Mouse (Mus musculus) embryo, embryonic 11.5 days (tissue): Measurements from ENCODE around the gene Ssr2.

ENCODE experiments used
- DNase-seq: peaks from one replicate; pipeline ENCODE4 v3.0.0-alpha.2; 2012; ENCODE audit warnings: low read depth, low spot score

Ssr2 gene

DNA sequence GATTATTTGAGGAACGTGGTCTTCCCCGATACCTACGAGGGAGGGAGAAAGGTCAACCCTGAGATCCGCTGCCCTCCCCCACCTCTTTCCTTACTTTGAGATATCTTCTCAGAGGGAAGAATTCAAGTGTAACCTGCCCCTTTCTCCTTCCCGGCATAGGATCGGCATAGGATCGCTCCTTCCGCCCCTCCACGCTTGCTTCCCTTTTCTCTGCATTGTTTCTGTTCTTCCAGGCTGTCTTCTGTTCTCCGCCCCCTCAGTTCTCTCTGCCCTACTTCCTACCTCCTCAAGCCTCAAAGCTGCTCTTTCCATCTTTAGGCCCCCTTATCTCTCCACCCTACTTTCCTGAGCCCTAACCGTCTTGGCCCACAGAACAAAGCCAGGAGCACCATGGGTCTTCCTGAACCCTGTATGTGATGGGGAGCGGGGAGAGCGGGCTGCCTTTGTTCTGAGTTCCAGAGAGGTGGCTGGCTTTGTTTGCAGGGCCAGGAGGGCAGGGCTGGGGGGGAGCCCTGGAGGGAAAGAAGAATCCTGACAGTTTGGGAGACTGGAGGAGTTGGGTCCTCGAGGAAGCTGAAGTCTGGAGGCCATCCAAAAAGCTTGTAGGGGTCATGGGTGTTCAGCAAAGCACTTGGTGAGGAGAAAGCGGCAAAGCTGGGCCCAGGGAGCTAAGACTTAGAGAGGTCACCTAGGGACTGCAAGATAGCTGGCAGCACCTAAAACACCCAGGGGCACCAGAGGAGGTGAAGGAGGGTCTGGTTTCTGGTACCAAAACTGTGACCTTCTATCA is 47.9 kb downstream of the Ssr2 start:
- no peak for DNase-seq

DNA sequence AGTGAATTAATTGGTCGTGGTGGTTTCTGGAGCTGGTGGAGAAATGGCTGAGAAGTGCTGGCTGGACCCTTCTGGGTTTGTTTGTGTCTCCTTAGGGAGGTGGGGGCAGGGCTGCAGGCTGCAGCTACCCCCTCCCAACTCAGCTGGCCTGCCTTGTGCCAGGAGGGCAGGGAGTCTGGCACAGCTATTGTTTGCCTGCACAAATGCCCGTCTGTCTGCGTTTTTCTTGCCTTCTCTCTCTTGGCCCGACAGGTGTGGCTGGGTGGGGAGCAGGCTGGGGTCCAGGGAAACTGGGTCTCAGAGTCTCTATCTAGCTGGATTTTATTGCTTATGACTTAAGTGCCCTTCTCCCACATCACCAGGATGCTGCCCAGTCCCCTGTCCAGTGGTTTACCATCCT is 48.6 kb downstream of the Ssr2 start:
- DNase-seq: no peak

DNA sequence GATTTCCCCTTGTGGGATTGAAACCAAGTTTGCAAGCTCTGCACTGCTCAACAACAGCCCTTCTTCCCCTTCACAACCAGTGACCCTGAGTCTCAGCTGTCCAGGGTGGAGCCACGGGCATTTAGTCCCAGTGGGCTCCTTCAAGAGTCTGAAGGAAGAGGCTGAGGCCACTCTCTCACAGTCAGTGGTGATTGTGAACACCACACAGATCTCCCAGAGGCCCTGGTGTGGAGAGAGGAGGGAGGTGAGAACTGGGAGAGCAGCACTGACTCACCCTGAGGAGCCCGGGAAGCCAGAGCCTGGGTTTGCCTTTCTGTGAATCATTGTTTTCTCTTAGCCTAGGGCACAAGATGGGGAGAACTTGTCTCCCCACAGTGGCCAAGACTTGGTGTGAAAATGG is 49.3 kb downstream of the Ssr2 start:
- DNase-seq: no peak

DNA sequence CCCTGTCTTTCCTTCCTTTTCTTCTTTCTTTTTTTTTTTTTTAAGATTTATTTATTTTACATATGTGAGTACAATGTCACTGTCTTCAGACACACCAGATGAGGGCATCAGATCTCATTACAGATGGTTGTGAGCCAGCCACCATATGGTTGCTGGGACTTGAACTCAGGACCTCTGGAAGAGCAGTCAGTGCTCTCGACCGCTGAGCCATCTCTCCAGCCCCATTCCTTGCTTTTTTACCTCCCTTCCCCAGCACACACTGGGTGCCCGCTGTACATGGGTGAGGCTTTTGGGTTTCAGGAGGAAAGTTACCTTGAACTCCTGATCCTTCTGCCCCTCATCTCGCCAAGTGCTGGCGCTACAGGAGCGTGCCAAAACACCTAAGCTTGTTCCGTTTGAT is 49.9 kb downstream of the Ssr2 start:
- no peak for DNase-seq

DNA sequence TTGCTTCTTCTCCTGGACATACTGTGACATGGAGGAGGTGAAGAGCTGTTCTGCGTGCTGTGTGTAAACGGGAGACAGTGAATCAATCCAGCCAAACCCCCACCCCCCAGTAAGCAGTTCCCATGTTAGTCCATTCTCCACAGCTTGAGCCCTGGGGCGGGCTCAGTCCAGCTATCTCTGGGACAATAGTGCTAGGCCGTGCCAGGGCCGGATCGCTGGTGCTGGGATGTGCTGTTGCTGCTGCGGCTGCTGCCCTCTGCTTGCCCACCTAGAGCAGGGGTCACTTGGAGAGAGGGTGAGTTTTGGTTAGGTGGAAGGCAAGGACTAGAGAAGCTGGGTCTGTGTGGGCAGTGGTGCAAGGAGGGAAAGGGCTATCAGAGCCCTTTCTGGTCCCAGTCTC is 50.6 kb downstream of the Ssr2 start:
- DNase-seq: no peak

DNA sequence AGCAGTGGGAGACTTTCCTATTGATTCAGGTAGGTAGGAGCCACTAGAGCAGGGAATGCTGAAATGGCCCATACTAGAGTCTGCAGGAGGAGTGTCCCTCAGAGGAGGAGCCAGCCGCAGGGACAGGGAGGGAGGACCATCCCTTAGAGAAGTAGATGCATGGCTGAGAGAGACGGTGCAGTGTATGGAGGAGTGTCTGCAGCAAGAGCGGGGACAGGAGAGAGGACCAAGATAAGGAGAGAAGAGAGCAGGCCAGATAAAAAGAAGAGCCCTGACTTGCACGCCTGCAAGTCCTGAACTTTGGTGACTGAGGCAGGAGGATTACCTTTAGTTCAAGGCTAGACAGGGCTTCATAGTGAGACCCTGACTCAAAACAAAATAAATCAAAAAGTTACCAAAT is 51.4 kb downstream of the Ssr2 start:
- DNase-seq: no peak

DNA sequence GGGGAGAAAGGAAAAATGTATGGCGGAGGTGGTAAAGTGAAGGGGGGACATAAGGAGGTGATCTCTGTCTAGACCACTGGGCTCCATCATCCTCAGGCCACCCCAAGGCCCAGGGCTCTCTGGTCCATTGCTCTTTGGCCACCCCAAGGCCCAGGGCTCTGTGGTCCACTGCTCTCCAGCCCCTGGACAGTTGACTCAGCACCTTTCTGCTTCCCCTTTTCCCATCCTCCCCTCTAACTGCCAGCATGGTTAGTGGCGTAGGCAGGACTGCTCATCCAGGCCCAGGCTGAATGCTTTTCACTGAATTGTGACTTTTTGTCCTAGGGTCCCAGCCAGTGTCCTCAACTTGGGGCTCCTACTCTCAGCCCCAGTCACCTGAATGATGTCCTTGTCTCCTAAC is 51.9 kb downstream of the Ssr2 start:
- no peak for DNase-seq

DNA sequence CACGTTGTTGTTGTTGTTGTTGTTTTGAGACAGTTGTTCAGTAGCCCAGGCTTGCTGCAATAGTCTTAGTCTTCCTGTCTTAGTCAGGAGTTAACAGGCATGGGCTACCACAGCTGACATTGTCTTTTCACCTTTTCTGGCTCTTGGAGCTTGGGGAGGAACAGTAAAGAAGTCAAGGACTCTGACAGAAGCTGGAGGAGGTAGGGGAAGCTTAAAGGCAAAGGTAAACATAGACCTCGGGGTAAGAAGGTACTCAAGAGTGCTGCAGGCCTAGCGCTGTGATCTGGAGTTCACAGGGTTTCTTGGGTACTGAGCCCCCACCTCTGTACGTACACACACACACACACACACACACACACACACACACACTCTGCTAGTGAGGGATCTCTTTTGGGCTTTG is 53.1 kb downstream of the Ssr2 start:
- no peak for DNase-seq

DNA sequence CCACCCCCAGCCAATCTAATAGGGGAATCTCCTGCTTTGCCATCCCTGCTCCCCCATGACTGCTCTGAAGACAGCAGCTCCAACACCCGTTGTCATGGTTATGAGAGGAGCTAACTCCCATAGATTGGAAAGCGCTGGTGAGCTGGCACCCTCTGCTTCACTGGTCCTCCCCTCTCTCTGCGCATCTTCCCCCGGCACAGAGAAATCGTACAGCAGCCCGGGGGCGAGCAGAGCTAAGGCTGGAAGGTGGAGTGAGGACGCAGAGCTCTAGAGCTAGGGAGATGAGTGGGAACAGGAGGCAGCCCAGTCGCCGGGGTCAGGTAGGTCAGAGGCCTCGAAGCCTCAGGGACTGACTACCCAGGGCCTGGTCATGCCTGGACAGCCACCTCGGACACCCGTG is 53.6 kb downstream of the Ssr2 start:
- no peak for DNase-seq

DNA sequence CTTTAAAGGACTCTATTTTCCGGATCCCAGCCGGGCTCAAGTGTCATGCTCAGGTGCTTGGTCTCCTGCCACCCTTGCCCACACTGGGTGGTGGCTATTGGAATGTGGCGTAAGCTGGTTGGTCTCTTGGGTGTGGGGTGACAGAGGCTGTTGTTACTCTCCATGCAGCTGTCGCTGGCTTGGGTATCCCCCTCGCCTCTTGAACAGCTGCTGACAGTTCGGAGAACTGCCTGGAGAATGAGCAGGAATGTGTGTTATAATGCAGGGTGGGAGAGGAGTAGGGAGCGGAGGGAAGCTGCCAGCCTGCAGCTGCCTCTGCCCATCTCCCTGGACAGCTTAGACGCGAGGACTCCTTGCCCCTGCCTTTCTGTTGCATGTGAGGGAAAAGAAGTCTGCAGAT is 54.3 kb downstream of the Ssr2 start:
- DNase-seq: no peak

DNA sequence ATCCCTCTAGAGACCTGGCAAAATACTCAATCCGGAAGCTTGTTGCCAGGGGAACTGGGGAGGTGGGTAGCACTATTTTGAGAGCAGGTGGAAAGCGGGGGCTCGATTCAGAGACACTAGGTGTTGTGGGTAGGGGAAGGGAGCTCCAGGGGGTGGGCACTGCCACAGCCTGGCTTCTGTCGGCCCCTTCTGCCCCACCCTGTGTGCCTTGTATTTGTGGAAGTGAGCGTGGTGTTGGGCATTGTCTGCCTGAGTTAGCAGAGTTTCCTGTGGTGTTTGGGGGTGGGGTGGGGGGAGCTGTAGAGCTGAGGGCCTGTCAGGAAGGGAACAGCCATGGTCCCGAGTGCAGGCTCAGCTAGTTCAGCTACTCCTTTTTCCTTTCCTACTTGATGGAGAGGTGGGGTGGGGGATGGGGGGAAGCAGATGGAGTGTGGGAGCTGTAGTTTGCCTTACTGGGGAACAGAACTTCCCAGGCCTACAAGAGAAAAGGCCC is 55.2 kb downstream of the Ssr2 start:
- no peak for DNase-seq

DNA sequence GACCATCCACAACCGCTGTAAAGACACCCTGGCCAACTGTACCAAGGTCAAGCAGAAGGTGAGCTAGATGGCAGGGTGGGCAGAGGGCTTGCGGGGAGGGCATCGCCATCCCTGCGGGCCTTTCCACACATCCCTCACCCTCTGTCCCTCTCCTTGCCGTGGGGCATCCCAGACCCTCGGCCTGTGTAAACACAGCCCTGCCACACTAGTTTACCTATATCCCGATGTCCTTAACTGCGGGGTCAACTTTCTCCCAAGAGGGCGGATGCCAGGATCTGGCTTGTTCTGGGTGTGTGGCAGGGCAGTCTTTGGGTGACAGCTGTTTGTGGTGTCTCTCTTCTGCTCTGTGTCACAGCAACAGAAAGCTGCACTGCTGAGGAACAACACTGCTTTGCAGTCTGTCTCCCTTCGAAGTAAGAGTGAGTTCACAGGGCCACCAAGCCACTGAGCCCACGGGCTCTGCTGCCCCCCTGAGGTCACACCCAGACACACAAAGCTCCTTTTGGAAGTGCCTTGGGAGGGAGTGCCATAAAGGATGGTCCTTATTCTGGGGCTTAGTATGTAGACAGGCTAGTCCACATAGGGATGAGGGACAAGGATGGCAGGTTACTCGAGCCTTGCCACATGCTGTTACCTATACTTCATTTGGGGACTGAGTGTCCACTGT is 56.4 kb downstream of the Ssr2 start:
- DNase-seq: no peak

DNA sequence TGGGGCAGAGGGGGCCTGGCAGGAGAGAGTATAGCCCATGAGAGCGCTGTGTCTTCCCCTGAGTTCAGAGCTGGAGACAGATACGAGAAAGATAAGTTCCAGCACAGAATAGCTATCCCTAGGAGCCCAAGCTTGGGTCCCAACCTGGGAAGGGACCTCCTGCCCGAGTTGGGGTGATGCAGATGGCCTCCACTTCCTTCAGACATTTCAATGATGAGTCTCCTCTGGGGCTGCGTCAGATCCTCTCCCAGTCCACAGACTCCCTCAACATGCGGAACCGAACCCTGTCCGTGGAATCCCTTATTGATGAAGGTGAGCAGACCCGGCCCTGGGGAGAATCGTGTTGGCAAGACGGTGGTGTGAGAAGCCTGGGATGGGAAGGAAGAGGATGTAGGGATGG is 57.4 kb downstream of the Ssr2 start:
- DNase-seq: no peak

DNA sequence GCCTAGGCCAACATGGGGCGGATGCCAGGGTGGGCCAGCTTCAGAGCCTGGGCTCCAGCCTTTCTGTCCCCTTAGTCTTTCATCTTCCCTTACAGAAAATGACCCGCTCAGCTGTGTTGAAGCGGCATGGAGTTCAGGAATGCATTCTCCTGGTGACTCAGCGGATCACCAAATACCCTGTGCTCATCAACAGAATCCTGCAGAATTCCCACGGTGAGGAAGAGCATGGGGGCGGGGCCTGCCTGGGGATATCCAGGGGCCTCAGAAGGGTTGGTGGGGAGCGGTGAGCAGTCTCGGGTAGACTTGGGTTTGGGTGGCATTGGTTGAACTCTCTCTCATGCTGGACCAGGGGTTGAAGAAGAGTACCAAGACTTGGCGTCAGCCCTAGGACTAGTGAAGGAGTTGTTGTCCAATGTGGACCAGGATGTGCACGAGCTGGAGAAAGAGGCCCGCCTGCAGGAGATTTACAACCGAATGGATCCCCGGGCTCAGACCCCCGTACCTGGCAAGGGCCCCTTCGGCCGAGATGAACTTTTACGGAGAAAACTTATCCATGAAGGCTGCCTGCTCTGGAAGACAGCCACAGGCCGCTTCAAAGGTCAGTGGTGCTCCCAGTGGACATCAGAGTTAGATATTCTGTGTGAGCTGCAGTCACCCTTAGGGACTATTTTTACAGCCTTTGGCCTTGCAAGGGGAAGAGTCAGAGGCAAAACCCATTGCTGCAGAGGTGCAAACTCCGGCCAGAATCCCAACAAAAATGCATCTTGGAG is 60.0 kb downstream of the Ssr2 start:
- DNase-seq: no peak

DNA sequence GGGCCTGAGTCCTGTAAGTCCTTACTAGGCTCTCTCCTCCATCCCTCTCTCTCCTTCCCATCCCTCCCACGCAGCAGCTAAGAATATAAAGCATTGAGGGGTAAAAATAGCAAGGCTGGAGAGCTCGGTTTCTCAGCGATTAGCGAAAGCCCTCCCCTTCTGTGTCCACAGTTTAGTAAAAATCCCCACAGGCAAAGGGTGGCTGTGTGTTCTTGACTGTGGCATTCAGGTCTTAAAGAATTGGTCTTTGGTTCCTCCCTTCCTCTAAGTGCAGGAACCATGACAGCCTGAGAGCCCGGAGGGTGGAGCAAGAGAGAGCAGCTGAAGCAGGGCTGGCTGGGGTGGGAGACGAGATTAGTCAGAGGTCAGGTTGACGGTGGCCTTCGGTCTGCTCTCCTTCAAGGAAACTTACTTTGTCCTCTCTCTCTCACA is 60.9 kb downstream of the Ssr2 start:
- DNase-seq: no peak

DNA sequence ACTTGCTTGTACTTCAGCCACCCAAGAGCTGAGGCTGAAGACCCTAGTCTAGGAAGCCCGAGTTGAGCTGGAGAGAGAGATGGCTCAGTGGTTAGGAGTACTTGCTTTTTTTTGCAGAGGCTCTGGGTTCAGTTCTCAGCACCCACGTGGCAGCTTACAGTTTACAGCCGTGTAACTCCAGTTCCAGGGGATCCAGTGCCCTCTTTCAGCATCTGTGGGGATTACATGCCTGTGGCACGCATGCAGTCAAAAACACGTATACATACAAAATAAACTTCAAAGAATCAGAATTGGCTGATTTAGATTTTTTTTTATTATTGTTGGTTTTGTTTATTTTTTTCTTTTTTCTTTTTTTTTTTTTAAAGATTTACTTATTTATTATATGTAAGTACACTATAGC is 61.5 kb downstream of the Ssr2 start:
- DNase-seq: no peak
